ENCODE assay signal across 20 mouse cellular contexts in the genomic region with DNA sequence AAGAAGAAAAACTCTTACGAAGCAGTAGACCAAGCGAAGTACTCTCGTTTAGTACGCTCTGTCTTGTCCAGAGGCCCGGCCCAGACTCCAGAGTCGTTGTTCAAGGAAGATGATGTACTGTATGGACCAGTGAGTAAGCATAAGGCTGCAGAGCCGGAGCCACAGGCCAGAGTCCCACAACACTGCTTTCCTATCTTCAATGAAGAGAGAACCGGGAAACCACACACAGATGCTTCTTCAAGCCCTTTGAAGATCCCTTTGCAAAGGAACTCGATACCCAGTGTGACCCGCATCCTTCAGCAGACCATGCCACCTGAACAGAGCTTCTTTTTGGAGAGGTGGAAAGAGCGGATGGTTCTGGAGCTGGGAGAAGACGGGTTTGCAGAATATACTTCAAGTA. TPM values are rescaled to one million over a fixed set of nuclear protein-coding genes. Genes with fewer than 3 reads are reported as not detected.
DNase-seq lines count a peak whose midpoint lies in the region; ATAC-seq and TF ChIP-seq lines count a peak whose summit lies in the region.
"Had no signal": no experiment of that assay in that cellular context is flagged by ENCODE, and none has a peak within 500 bp of the region (broad histone marks: within the 10 kb centered on the region; RNA-seq: fewer than 3 reads in every experiment).

No protein-coding gene starts in this region.

- no peak for TF ChIP-seq POLR2A in thymus, adult 2 months (IDR thresholded peaks at IDR 0.05; ENCODE audit: control insufficient read depth, extremely low read depth, insufficient read depth, low read length, poor library complexity)

- 87% methylated on average over 12 of the region's 12 CpGs for WGBS in intestine, embryonic 16.5 days
- WGBS in intestine, embryonic 15.5 days: 90% methylated on average over 12 of the region's 12 CpGs
- 47% methylated on average over 12 of the region's 12 CpGs for WGBS in thymus, adult 2 months

- no peak overlapping the region for H3K4me2 ChIP-seq in intestine, embryonic 16.5 days (ENCODE audit: low read depth, low read length)
- H3K4me2 ChIP-seq in intestine, embryonic 15.5 days (replicated peaks): no peak overlapping the region
- H3K4me2 ChIP-seq: limb, embryonic 15.5 days had no signal

- peaks cover 3% of the 10 kb centered on the region; the same call in 1 of the 2 replicates for H3K36me3 ChIP-seq in intestine, embryonic 16.5 days (ENCODE audit: control insufficient read depth, insufficient read depth, low read length)
- H3K36me3 ChIP-seq in intestine, embryonic 15.5 days: peaks cover 3% of the 10 kb centered on the region; the same call in 1 of the 2 replicates
- no peaks in the 10 kb centered on the region; the same call in 1 of the 2 replicates for H3K36me3 ChIP-seq in thymus, adult 2 months (ENCODE audit: control insufficient read depth, insufficient read depth, low read length)

- H3K4me1 ChIP-seq in intestine, embryonic 16.5 days (ENCODE audit: control insufficient read depth, insufficient read depth, low read length): peaks cover 14% of the 10 kb centered on the region
- H3K4me1 ChIP-seq in intestine, embryonic 15.5 days (replicated peaks): peaks cover 17% of the 10 kb centered on the region
- peaks cover 16% of the 10 kb centered on the region for H3K4me1 ChIP-seq in thymus, adult 2 months (replicated peaks; ENCODE audit: control insufficient read depth, insufficient read depth, low read length)

- H3K27me3 ChIP-seq in intestine, embryonic 16.5 days (replicated peaks; ENCODE audit: control insufficient read depth, insufficient read depth, low read length): no peaks in the 10 kb centered on the region
- H3K27me3 ChIP-seq in intestine, embryonic 15.5 days (replicated peaks): no peaks in the 10 kb centered on the region
- no peaks in the 10 kb centered on the region for H3K27me3 ChIP-seq in thymus, adult 2 months (ENCODE audit: control insufficient read depth, insufficient read depth, low read length)
- H3K27me3 ChIP-seq: heart, embryonic 13.5 days; limb, embryonic 15.5 days; Patski had no signal

- no peaks in the 10 kb centered on the region for H3K9me3 ChIP-seq in intestine, embryonic 16.5 days (ENCODE audit: control insufficient read depth, low read length)
- no peaks in the 10 kb centered on the region for H3K9me3 ChIP-seq in intestine, embryonic 15.5 days
- H3K9me3 ChIP-seq: heart, embryonic 13.5 days; limb, embryonic 15.5 days had no signal

- no peak overlapping the region for H3K27ac ChIP-seq in intestine, embryonic 16.5 days (ENCODE audit: low read length)
- no peak overlapping the region for H3K27ac ChIP-seq in intestine, embryonic 15.5 days
- 0 out of 2 replicates have a peak overlapping the region, but pooled peaks have one; percentile 25 for H3K27ac ChIP-seq in thymus, adult 2 months (ENCODE audit: control insufficient read depth, insufficient read depth, low read length)
- H3K27ac ChIP-seq: heart, embryonic 13.5 days; limb, embryonic 15.5 days had no signal

- DNase-seq in thymus, adult 2 months: no peak
- DNase-seq in thymus, postnatal 4 days: no peak
- DNase-seq in induced T-regulatory cell, adult 2 months (ENCODE audit: low read depth): peak; percentile 33
- DNase-seq in layer of hippocampus, postnatal 36 days: no peak
- DNase-seq: cerebellum, adult 9-11 months; embryo, embryonic 11 days; gastrocnemius, postnatal 25 days; kidney, postnatal 25 days; layer of hippocampus, adult 9-11 months; right cerebral cortex, postnatal 14 days had no signal

- H3K4me3 ChIP-seq in intestine, embryonic 16.5 days (ENCODE audit: low read length): no peak overlapping the region
- no peak overlapping the region for H3K4me3 ChIP-seq in intestine, embryonic 15.5 days (replicated peaks)
- no peak overlapping the region for H3K4me3 ChIP-seq in thymus, adult 2 months (ENCODE audit: control insufficient read depth, insufficient read depth, low read length)

- ATAC-seq in intestine, embryonic 16.5 days: no peak
- ATAC-seq in intestine, embryonic 15.5 days: no peak
- no peak for ATAC-seq in CD4-positive, CD25-positive, alpha-beta regulatory T cell, adult 4 months
- ATAC-seq: Patski had no signal

- peak overlapping the region; percentile 2; the same call in 1 of the 2 replicates for H3K9ac ChIP-seq in intestine, embryonic 16.5 days (ENCODE audit: low read depth, low read length)
- H3K9ac ChIP-seq in intestine, embryonic 15.5 days: no peak overlapping the region
- H3K9ac ChIP-seq: limb, embryonic 15.5 days had no signal

- no peak for TF ChIP-seq CTCF in thymus, adult 2 months (IDR thresholded peaks at IDR 0.05; ENCODE audit: borderline replicate concordance, control insufficient read depth, extremely low read depth, insufficient read depth, low read length, poor library complexity)

RNA-seq across cellular contexts. Expression of gene Snx5, which starts 1.4 kb away (rescaled TPM):
- polyA plus RNA-seq in intestine, embryonic 16.5 days (2015; fragmentation: Nextera tagmentation; extraction: Ambion mirVana): 147 and 149 TPM in 2 replicates
- polyA plus RNA-seq in intestine, embryonic 15.5 days (2015; fragmentation: Nextera tagmentation; extraction: Ambion mirVana): 131 and 140 TPM in 2 replicates
- 71.0 and 73.5 TPM in 2 replicates for polyA plus RNA-seq in thymus, adult 2 months (2012; rRNA removed)
- 10 to 100 TPM; 57.7 to 79.5 TPM for polyA plus RNA-seq in CD4-positive, CD25-positive, alpha-beta regulatory T cell, adult 4 months (2017; shearing (Covaris generic))
- 10 to 100 TPM; 68.7 to 69.4 TPM for total RNA-seq in layer of hippocampus, postnatal 36 days (2021)

RNA-seq across cellular contexts. Expression of gene Mgme1, which starts 1.6 kb away (rescaled TPM):
- 22.8 and 23.9 TPM in 2 replicates for polyA plus RNA-seq in intestine, embryonic 16.5 days (2015; fragmentation: Nextera tagmentation; extraction: Ambion mirVana)
- 22.7 and 23.3 TPM in 2 replicates for polyA plus RNA-seq in intestine, embryonic 15.5 days (2015; fragmentation: Nextera tagmentation; extraction: Ambion mirVana)
- 4.7 and 5.4 TPM in 2 replicates for polyA plus RNA-seq in thymus, adult 2 months (2012; rRNA removed)
- 10 to 100 TPM in 1 of 2 experiments, 1 to 10 TPM in 1; 7.7 to 13.6 TPM for polyA plus RNA-seq in CD4-positive, CD25-positive, alpha-beta regulatory T cell, adult 4 months (2017; shearing (Covaris generic))
- total RNA-seq in layer of hippocampus, postnatal 36 days (2021): 1 to 10 TPM; 6.1 to 7.1 TPM

RNA-seq across cellular contexts. Expression of gene Ovol2, which starts 59.9 kb away (rescaled TPM):
- polyA plus RNA-seq in intestine, embryonic 16.5 days (2015; fragmentation: Nextera tagmentation; extraction: Ambion mirVana): 1.2 TPM in 2 replicates
- polyA plus RNA-seq in intestine, embryonic 15.5 days (2015; fragmentation: Nextera tagmentation; extraction: Ambion mirVana): 1.1 and 1.9 TPM in 2 replicates
- polyA plus RNA-seq in thymus, adult 2 months (2012; rRNA removed): 0.71 and 0.93 TPM in 2 replicates
- not detected for polyA plus RNA-seq in CD4-positive, CD25-positive, alpha-beta regulatory T cell, adult 4 months (2017; shearing (Covaris generic))
- 1 to 10 TPM in 1 of 2 experiments, under 1 TPM in 1; 0.99 to 1.4 TPM for total RNA-seq in layer of hippocampus, postnatal 36 days (2021)
- total RNA-seq: gastrocnemius, postnatal 25 days; megakaryocyte progenitor cell, adult 5-6 weeks; midbrain, postnatal 0 days had no signal
- polyA plus RNA-seq: C2C12; midbrain, postnatal 0 days; neural tube, embryonic 11.5 days; Patski had no signal
